Mouse (Mus musculus) induced T-regulatory cell, adult 2 months (primary cell): ENCODE measurements around the gene Zbtb34.

ENCODE experiments used
- DNase-seq: peaks from one replicate; pipeline ENCODE4 v3.0.0-alpha.2; 2012; ENCODE audit warnings: low read depth

Gene Zbtb34

GRCm38 (mm10) chr2:33401217-33401616 lies 29.9 kb downstream of the Zbtb34 start:
- peak; percentile 8 for DNase-seq

DNA sequence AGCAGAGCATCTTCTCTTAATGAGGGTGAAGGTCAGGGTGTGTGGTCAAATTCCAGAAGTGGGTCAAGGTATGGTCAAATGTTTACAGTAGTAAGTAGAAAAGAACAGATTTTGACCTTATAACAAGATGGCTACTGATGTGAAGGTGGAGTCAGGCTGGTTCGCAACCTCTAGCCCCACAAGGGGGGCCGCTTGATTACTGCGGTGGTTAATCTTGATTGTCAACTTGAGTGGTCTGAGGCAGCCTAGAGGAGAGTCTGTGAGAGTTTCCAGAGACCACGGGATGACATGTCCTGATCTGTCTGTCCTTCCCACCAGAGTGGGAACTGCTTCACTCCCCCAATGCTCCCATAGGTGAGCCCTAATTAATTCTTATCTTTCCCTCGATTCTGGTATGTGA lies 30.6 kb downstream of the Zbtb34 start:
- no peak for DNase-seq

GRCm38 (mm10) chr2:33399091-33399490 lies 32.0 kb downstream of the Zbtb34 start:
- DNase-seq, result no peak

DNA sequence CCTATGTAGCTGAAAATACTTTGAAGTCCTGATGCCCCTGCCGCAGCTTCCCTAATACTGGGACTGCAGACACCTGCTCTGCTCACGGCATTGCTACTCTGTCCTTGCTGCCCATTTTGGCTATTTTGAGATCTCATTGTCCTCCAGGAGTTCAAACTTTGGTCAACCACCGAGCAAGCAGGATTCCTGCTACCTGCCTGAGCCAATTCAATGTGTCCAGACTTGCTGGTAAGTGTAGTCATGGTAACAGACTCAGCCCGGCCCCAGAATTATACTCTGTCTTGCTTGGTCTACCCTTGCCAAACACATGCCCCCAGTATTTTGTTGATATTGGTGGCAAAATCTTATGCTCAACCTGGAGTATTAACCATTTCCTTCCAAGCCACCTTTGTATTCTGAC lies 34.1 kb downstream of the Zbtb34 start:
- DNase-seq, result no peak

DNA sequence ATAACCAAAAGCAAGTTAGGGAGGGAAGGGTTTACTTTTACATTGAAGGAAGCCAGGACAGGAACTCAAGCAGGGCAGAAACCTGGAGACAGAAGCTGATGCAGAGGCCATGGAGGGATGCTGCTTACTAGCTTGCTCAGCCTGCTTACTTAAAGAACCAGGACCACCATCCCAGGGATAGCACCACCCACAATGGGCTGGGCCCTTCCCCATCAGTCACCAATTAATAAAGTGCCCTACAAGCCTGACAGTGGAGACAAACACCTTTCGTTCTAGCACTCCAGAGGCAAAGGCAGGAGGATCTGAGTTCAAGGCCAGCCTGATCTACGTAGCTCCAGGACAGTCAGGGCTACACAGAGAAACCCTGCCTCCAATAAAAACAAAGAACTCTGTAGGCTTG lies 36.1 kb downstream of the Zbtb34 start:
- no peak for DNase-seq

GRCm38 (mm10) chr2:33393951-33394635 lies 37.0 kb downstream of the Zbtb34 start:
- no peak for DNase-seq

DNA sequence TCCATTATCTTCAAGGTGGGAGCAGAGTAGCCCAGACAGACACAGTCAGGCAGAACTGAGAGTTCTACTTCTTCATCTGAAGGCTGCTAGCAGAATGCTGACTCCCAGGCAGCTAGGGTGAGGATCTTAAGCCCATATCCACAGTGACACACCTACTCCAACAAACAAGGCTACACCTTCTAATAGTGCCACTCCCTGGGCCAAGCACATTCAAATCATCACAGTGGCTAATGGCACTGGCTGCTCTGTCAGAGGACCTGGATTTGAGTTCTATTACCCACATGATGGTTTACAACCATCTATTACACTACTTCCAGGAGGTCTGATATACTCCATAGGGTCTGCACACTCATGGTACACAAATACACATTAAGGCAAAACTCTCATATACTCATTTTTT lies 38.1 kb downstream of the Zbtb34 start:
- DNase-seq, result no peak

- DNase-seq, result no peak
Observed at GRCm38 (mm10) chr2:33371648-33372408, 59.3 kb downstream of the Zbtb34 start.

GRCm38 (mm10) chr2:33370777-33371647 lies 60.1 kb downstream of the Zbtb34 start, which contains the start of gene Ralgps1:
Gene Ralgps1 (minus strand): TSS chr2:33371486.
- peak; percentile 95 for DNase-seq

- no peak for DNase-seq
Observed at GRCm38 (mm10) chr2:33370276-33370776, 60.8 kb downstream of the Zbtb34 start.

DNA sequence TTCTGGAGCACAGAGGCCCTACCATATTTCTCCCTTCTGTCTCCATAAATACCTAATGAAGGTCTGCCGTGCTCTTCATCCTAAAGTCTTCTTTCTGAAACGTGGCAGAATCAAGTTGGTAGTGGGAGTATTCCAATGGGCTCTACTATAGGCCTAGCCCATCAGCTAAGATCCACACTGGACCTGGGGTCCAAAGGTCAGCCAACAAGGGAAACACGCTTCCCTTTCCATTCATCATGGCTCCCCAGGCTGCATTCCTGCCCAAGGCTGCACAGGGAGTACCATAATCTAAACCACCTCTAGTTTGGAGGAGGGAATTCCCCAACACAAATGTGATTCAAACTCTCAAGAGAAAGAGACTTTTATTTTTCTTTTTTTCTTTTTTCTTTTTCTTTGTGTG lies 61.7 kb downstream of the Zbtb34 start:
- peak; percentile 15 for DNase-seq

DNA sequence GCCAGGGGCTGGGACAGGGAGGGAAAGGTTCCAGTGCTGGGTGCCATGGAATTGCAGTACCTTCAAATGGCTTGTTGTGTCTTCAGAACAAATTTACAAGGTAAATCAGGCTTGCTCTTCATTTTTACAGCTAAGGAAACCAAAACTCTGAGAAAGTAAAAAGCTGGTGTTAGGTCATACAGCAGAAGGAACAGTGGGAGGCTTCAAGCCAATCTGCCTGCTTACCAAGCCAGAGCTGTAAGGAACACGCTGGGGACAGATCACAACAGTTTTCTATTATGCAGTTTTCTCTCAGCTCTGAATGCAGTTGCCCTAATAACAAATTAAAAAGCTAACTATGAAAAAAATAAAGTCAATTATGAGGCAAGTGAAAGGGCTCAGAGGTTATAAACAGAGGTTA lies 62.6 kb downstream of the Zbtb34 start:
- DNase-seq, result no peak

- no peak for DNase-seq
Observed at GRCm38 (mm10) chr2:33365703-33366471, 65.2 kb downstream of the Zbtb34 start.

GRCm38 (mm10) chr2:33364656-33365055 lies 66.5 kb downstream of the Zbtb34 start:
- no peak for DNase-seq

DNA sequence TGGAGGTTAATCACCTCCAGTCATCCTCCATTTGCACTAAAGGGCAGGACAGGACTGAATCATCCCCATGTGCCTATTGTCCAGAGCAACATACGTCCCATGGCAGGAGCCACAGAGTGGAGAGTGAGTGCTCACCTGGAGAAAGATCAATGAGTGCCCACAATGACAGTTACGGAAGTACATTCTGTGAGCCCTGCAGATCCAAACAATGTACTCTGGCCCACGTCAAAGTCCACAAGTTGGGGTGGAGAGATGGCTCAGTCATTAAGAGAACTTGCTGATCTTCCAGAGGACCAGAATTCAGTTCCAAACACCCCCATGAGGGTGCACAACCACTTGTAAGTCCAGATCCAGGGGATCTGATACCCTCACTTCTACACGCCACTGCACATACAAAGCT lies 67.2 kb downstream of the Zbtb34 start:
- no peak for DNase-seq

DNA sequence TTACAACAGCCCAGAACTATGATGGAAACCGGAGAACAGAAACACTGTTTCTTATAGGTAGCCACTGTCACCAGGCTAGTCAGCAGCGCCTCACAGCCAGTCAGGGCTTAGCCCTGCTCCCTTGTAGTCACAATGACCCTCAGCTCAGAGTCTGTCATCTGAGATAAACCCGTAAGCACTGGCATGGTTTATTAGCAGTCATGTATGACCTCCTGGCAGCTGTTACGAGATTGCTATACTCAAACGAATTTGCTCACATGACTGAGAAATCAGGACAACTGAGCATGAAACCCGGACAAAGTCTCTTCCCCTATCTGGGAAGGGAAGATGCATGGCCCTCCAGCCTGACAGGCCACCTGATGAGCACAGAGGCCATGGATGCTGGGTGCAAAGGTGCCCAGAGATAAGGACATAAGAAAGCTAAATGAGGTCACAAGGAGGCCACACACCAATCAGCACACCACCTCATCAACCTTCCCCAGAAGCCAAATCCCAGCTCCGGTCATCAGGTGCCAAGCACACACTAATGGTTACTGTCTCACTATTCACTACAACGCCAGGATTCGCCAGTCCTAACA lies 69.9 kb downstream of the Zbtb34 start:
- DNase-seq, result no peak

GRCm38 (mm10) chr2:33360564-33360963 lies 70.6 kb downstream of the Zbtb34 start:
- DNase-seq, result no peak

DNA sequence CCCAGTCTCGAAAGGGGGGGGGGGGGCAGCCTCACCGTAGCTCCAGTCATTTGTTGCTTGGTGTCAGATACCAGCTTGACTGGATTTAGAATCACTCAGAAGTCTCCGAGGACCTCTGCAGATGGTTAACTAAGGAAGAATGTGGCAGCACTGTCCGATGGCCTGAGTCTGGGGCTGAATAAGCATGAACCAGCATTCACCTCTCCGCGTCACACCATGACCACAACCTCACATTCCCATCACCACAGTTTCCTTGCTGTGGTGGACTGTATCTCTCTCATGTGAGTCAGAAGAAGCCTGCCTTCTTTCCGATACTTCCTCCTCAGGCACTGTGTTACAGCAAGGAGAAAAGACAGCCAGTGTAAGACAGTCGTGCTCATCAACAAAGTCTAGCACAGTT lies 71.9 kb downstream of the Zbtb34 start:
- no peak for DNase-seq

DNA sequence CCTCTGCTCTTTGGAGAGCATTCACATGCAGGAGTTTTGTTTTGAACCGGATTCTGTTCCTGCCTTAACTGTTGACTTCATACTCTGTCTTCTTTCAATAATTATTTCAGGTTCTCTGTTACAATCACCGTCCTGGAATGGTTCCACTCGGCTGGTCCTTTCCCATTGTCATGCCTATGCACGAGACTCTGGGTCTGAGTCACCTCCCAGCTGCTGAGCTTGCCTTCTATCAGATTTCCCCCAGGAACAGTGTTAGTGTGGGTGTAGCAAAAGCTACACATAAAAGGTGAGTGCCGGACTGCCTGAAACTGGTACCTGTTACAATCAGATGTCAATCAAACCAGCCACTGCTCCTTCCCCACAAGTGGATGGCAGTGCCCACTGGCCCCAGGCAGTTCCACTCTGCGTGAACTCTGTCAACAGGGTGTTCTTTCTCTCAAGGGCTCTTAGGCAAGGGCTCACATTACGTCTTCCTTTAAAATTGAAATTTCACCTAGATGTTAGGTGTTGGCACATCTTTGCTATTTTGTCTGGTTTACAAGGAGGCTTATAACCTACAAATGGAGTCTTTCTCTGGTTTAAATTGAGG lies 73.8 kb downstream of the Zbtb34 start:
- DNase-seq, result no peak
